Mouse (Mus musculus): ENCODE results near the gene Triobp. TPM values are rescaled to one million over a fixed set of nuclear protein-coding genes. Genes with fewer than 3 reads are reported as not detected.

Triobp gene
- 37.2 and 41.4 TPM in 2 replicates for polyA plus RNA-seq (2015; fragmentation: Nextera tagmentation; extraction: Ambion mirVana)

GRCm38 (mm10) chr15:78947657-78948056 is at the start of gene Triobp:
Gene Triobp (plus strand): TSS chr15:78947724.

GRCm38 (mm10) chr15:78899409-78899739 is 48.1 kb upstream of the Triobp start, which contains the start of gene Gm49510:
Gene Gm49510 (plus strand): TSS chr15:78899667.

GRCm38 (mm10) chr15:78899740-78900584 is 47.6 kb upstream of the Triobp start, which contains the start of gene Sh3bp1:
Gene Sh3bp1 (plus strand): TSS chr15:78899768.

DNA sequence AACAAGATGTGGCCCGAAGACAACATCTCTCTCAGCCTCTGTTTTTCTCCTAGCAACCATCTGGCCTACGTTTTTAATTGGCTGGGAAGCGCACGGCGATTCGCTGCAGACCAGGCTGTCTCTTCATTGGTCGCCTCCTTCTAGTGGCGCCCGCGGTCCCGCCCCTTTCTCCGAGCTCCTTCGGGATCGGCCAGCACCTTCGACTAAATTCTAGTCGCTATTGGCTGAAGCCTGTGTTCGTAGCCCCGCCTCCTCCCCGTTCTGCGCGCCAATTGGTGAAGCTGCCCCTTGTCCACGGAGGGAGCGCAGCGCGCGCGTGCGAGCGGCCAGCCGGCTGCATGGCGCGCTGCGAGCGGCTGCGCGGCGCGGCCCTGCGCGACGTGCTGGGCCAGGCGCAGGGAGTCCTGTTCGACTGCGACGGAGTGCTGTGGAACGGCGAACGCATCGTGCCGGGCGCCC is 33.9 kb upstream of the Triobp start, which contains the start of gene Pdxp:
Pdxp (plus strand) TSS at position 288 of the 459 bp plus-strand sequence.

DNA sequence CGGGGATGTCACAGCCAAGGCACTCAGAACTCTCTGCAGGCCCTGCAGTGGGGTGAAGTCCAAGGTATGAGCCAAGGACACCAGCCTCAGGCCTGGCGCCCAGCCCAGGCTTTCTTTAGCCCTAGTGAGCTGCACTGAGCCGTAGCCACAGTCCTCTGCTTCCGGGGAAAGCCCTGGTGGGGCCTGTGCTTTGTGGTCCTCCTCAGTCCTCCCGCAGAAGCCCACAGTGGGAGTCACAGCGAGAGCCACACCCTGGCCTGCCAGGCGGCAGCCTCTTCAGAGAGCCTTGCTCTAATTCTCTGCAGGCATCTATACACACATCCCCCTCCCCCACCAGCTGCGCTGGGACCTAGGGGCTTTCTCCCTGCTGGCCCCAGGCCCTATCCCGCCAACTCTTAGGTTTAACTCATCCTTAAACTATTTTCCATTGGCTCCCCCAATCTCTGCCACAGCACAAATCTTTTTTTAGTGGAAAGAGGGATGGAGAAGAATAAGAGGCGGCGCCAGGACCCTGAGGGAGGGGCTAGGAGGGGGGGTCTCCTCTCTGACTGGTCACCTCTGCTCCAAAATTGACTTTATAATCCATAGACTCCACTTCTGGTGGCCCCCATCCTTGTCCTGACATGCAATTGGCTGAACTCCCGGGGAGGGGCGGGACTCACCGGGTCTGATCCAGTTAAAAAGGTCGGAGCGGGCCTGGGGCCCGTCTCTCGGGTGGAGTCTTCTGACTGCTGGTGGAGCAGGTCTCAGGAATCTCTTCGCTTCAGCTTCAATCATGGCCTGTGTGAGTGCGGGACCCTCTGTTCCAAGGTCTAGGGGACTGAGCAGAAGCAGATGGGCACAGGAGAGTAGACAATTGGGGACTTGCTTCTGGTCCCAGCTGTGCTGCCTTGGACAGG is 21.3 kb upstream of the Triobp start, which contains the start of gene Lgals1:
Lgals1 (plus strand) TSS at position 705 of the 899 bp plus-strand sequence.

DNA sequence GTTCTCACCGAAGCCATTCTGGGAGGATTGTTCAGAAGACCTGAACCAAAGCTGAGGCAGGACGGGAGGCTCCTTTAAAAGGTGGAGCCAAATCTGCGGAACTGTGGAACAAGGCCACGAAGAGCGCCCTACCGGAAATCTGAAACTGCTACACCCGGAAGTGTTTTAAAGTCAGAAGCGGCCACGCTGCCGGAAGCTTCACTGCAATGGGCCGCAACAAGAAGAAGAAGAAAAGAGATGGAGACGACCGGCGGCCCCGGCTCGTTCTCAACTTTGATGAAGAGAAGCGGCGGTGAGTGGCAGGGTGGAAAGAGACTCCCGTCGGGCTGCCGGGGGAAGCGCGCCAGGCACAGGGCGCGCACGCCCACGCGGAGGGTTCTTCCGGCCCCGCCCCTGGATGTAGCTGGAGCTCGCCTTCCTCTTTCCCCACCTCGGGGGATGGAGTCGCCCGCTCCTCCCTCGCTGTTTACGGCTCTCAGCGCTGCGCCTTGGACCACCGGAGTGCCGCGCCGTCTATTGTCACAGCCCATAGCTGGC is 12.7 kb upstream of the Triobp start, which contains the start of gene Nol12:
Nol12 (plus strand) TSS at position 150 of the 537 bp plus-strand sequence.

DNA sequence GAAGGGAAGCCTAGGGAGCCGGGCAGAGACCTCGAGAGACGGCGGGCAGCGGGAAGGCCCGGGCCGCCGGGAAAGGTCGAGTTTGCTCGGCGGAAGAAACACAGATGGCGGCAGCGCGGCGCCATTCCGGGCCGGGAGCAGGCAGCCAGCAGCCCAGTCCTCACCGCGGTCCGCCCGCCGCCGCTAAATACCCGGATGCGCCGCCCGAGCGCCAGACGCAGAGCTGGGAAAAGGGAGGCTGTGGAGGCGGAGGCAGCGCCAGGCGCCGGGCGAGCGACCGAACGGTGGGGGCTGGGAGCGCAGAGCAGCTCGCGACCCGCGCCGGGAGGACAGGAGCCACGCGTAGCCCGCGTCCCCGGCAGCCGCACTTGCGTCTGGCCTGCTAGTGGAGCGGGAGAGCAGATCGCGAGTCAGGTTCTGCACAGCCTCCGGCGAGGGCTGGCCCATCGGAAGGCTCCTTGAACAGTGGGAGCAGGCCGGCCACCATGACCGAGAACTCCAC is 80.8 kb downstream of the Triobp start, which contains the start of gene H1f0:
H1f0 (plus strand) TSS at position 214 of the 502 bp plus-strand sequence.

GRCm38 (mm10) chr15:79041585-79041984 is 94.1 kb downstream of the Triobp start, which contains the start of gene Galr3:
Gene Galr3 (plus strand): TSS chr15:79041885.

Small RNAs within 50 kb of the gene (microRNA-seq; reads per million reads assigned to microRNA genes)
- 1.3 to 1.5 reads per million in 2 experiments for gene Mir6956

Other genes starting within 250 kb of the Triobp start
- 0.03 and 0.17 TPM in 2 replicates for gene Elfn2, start 229.0 kb upstream of the Triobp start, polyA plus RNA-seq (2015; fragmentation: Nextera tagmentation; extraction: Ambion mirVana)
- 10.2 and 21.9 TPM in 2 replicates for gene Mfng, start 174.2 kb upstream of the Triobp start, polyA plus RNA-seq (2015; fragmentation: Nextera tagmentation; extraction: Ambion mirVana)
- gene Card10, start 144.7 kb upstream of the Triobp start, polyA plus RNA-seq (2015; fragmentation: Nextera tagmentation; extraction: Ambion mirVana), result 2.7 and 3.5 TPM in 2 replicates
- 26.5 and 33.4 TPM in 2 replicates for gene Cdc42ep1, start 105.1 kb upstream of the Triobp start, polyA plus RNA-seq (2015; fragmentation: Nextera tagmentation; extraction: Ambion mirVana)
- gene Lgals2, start 92.2 kb upstream of the Triobp start, polyA plus RNA-seq (2015; fragmentation: Nextera tagmentation; extraction: Ambion mirVana), result not detected in 2 replicates
- gene Gga1, start 70.5 kb upstream of the Triobp start, polyA plus RNA-seq (2015; fragmentation: Nextera tagmentation; extraction: Ambion mirVana), result 29.6 and 33.1 TPM in 2 replicates
- gene Gm49510, start 48.1 kb upstream of the Triobp start, polyA plus RNA-seq (2015; fragmentation: Nextera tagmentation; extraction: Ambion mirVana), result not detected in 2 replicates
- 8.8 and 10.3 TPM in 2 replicates for gene Sh3bp1, start 48.0 kb upstream of the Triobp start, polyA plus RNA-seq (2015; fragmentation: Nextera tagmentation; extraction: Ambion mirVana)
- 13.7 and 14.5 TPM in 2 replicates for gene Pdxp, start 33.8 kb upstream of the Triobp start, polyA plus RNA-seq (2015; fragmentation: Nextera tagmentation; extraction: Ambion mirVana)
- gene Lgals1, start 21.0 kb upstream of the Triobp start, polyA plus RNA-seq (2015; fragmentation: Nextera tagmentation; extraction: Ambion mirVana), result 2,196 and 2,520 TPM in 2 replicates
- gene Nol12, start 12.8 kb upstream of the Triobp start, polyA plus RNA-seq (2015; fragmentation: Nextera tagmentation; extraction: Ambion mirVana), result 30.9 and 35.5 TPM in 2 replicates
- 280 and 283 TPM in 2 replicates for gene H1f0, start 80.7 kb downstream of the Triobp start, polyA plus RNA-seq (2015; fragmentation: Nextera tagmentation; extraction: Ambion mirVana)
- 0.21 TPM in 1 of 2 replicates, not detected in the other for gene Galr3, start 94.2 kb downstream of the Triobp start, polyA plus RNA-seq (2015; fragmentation: Nextera tagmentation; extraction: Ambion mirVana)
- 15.2 and 17.9 TPM in 2 replicates for gene Ankrd54, start 115.2 kb downstream of the Triobp start, polyA plus RNA-seq (2015; fragmentation: Nextera tagmentation; extraction: Ambion mirVana)
- 116 and 132 TPM in 2 replicates for gene Eif3l, start 127.5 kb downstream of the Triobp start, polyA plus RNA-seq (2015; fragmentation: Nextera tagmentation; extraction: Ambion mirVana)
- 9.3 and 9.6 TPM in 2 replicates for gene Micall1, start 161.2 kb downstream of the Triobp start, polyA plus RNA-seq (2015; fragmentation: Nextera tagmentation; extraction: Ambion mirVana)
- gene Polr2f, start 193.3 kb downstream of the Triobp start, polyA plus RNA-seq (2015; fragmentation: Nextera tagmentation; extraction: Ambion mirVana), result 219 and 228 TPM in 2 replicates
- 4.1 and 4.4 TPM in 2 replicates for gene 1700088E04Rik, start 193.5 kb downstream of the Triobp start, polyA plus RNA-seq (2015; fragmentation: Nextera tagmentation; extraction: Ambion mirVana)
- 4.1 and 4.3 TPM in 2 replicates for gene Sox10, start 217.5 kb downstream of the Triobp start, polyA plus RNA-seq (2015; fragmentation: Nextera tagmentation; extraction: Ambion mirVana)